Mouse (Mus musculus) frontal cortex, postnatal 10 days (tissue): ENCODE measurements around the gene 9130019O22Rik.
"Not testable (repeated sequence)": the region's sequence is repeated elsewhere in the genome, so short reads cannot be mapped to it uniquely, and the experiment has no call there.

Source experiments
- DNase-seq, 2 experiments: peaks; one replicate each; pipeline ENCODE4 v3.0.0; 2022; ENCODE audit warnings: low spot score in 2 of 2, mixed read lengths in 1 of 2

9130019O22Rik gene

GRCm38 (mm10) chr7:127375271-127376245, 11.4 kb downstream of the 9130019O22Rik start, which contains the start of gene Zfp747:
TSS of gene Zfp747 (minus strand) at chr7:127376050.
- peak; percentile 84 to 85 for DNase-seq

- not testable (repeated sequence) for DNase-seq
These were observed 15.1 kb downstream of the 9130019O22Rik start for GRCm38 (mm10) chr7:127371870-127372269.

- DNase-seq = no peak
These were observed 15.8 kb downstream of the 9130019O22Rik start for GRCm38 (mm10) chr7:127371213-127371612.

- DNase-seq = no peak
These were observed 20.7 kb downstream of the 9130019O22Rik start for GRCm38 (mm10) chr7:127366249-127366648.

GRCm38 (mm10) chr7:127364166-127364565, 22.8 kb downstream of the 9130019O22Rik start:
- DNase-seq = no peak

- no peak for DNase-seq
These were observed 23.5 kb downstream of the 9130019O22Rik start for GRCm38 (mm10) chr7:127363475-127363921.

GRCm38 (mm10) chr7:127362418-127362817, 24.5 kb downstream of the 9130019O22Rik start:
- DNase-seq = not testable (repeated sequence)

- no peak for DNase-seq
These were observed 25.5 kb downstream of the 9130019O22Rik start for GRCm38 (mm10) chr7:127361449-127361848.

- no peak for DNase-seq
These were observed 26.7 kb downstream of the 9130019O22Rik start for GRCm38 (mm10) chr7:127360265-127360664.

- DNase-seq = no peak
These were observed 28.5 kb downstream of the 9130019O22Rik start for GRCm38 (mm10) chr7:127358472-127358871.

- no peak for DNase-seq
These were observed 29.1 kb downstream of the 9130019O22Rik start for GRCm38 (mm10) chr7:127357871-127358270.

GRCm38 (mm10) chr7:127355796-127356195, 31.2 kb downstream of the 9130019O22Rik start:
- DNase-seq = no peak

GRCm38 (mm10) chr7:127351230-127352004, 35.5 kb downstream of the 9130019O22Rik start:
- no peak for DNase-seq

- no peak for DNase-seq
These were observed 40.3 kb downstream of the 9130019O22Rik start for GRCm38 (mm10) chr7:127346676-127347075.

GRCm38 (mm10) chr7:127345512-127346325, 41.2 kb downstream of the 9130019O22Rik start, which contains the start of gene Zfp768:
TSS of gene Zfp768 (minus strand) at chr7:127345589.
- DNase-seq = peak; percentile 79 to 86

- DNase-seq = peak in 1 of 2 experiments; percentile 49
These were observed 41.9 kb downstream of the 9130019O22Rik start for GRCm38 (mm10) chr7:127345092-127345491.

GRCm38 (mm10) chr7:127344371-127344770, 42.6 kb downstream of the 9130019O22Rik start:
- DNase-seq = no peak

- DNase-seq = no peak
These were observed 43.5 kb downstream of the 9130019O22Rik start for GRCm38 (mm10) chr7:127343351-127344019.

- DNase-seq = no peak
These were observed 44.1 kb downstream of the 9130019O22Rik start for GRCm38 (mm10) chr7:127342888-127343287.

GRCm38 (mm10) chr7:127342332-127342731, 44.6 kb downstream of the 9130019O22Rik start:
- no peak for DNase-seq

GRCm38 (mm10) chr7:127341861-127342260, 45.1 kb downstream of the 9130019O22Rik start:
- not testable (repeated sequence) for DNase-seq
